Mouse (Mus musculus): ENCODE results near the gene Gm45208.

GRCm38 (mm10) chrX:7722691-7723090 lies 646 bp downstream of the Gm45208 start:
- no peak for TF ChIP-seq CTCF (IDR thresholded peaks at IDR 0.05)
- TF ChIP-seq EP300 (IDR thresholded peaks at IDR 0.05), result peak; percentile 79

Measured in lung, postnatal 0 days (tissue).